Mouse (Mus musculus): ENCODE results near the gene Klrg1. TPM values are rescaled to one million over a fixed set of nuclear protein-coding genes. Genes with fewer than 3 reads are reported as not detected.
A peak's percentile ranks its signal among the peaks of the same experiment; 100 is the strongest.

The Klrg1 gene
- total and polyA plus RNA-seq, 3 experiments: 0.28 to 1.0 TPM; not detected in 1

DNA sequence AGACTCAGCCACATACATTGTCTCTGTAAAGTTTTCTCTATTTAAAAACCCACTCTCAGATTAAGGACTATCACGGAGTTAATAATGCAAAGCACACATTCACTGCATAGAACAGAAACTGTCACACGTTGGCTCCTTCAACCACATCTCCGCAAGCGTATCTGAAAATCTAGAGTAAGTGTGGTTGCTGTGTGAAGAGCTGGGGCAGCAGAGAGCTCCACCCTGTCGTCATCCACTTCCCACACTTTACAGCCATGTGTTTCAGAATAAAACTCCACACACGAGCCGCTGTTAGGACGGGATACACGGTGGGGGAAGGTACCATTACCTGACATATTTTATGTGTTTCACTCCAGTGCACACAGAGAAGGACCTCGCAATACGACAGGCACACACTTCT is 12.5 kb downstream of the Klrg1 start:
- Histone ChIP-seq H3K36me3 (ENCODE audit: control insufficient read depth in 1 of 2, insufficient read depth in 2 of 2, low read length in 2 of 2) (peaks cover 0 to 26% of the 10 kb centered on the region in 2 experiments; a peak in 2 of 4 replicates), H3K4me1 (ENCODE audit: control insufficient read depth in 1 of 2, insufficient read depth in 2 of 2, low read length in 2 of 2) (peaks cover 17 to 18% of the 10 kb centered on the region in 2 experiments), H3K4me3 (ENCODE audit: control insufficient read depth in 1 of 2, insufficient read depth in 1 of 2, low read depth in 2 of 2, low read length in 2 of 2) (peak overlapping the region; percentile 31 to 33; a peak in 3 of 4 replicates), H3K9me3 (replicated peaks; ENCODE audit: insufficient read depth, low read length) (no peaks in the 10 kb centered on the region), H3K79me2 (ENCODE audit: control insufficient read depth, insufficient read depth, low read length, poor library complexity) (no peaks in the 10 kb centered on the region), H3K27me3 (ENCODE audit: control insufficient read depth in 1 of 2, insufficient read depth in 2 of 2, low read length in 2 of 2) (no peaks in the 10 kb centered on the region), H3K27ac (ENCODE audit: control insufficient read depth, low read depth, low read length) (peak overlapping the region; percentile 73), H3K9ac (ENCODE audit: control insufficient read depth, low read depth, low read length, poor library complexity, severe bottlenecking) (peak overlapping the region; percentile 61)
- DNase-seq (ENCODE audit: low read depth, low spot score): peak; percentile 54
- TF ChIP-seq KAT2A (conservative IDR thresholded peaks at IDR 0.05; ENCODE audit: low read depth, low read length): no peak
- no peak for TF ChIP-seq POLR2A (IDR thresholded peaks at IDR 0.05; ENCODE audit: control insufficient read depth in 1 of 2, insufficient read depth in 1 of 2, low read depth in 1 of 2, low read length in 2 of 2, poor library complexity in 1 of 2)
- no peak for TF ChIP-seq USF1 (IDR thresholded peaks at IDR 0.05; ENCODE audit: low read depth, low read length)
- TF ChIP-seq GATA1 (IDR thresholded peaks at IDR 0.05; ENCODE audit: low read depth, low read length): peak; percentile 35; the same call in 1 of the 2 replicates
- TF ChIP-seq MYB (IDR thresholded peaks at IDR 0.05; ENCODE audit: low read depth, low read length): no peak
- TF ChIP-seq SMC3 (IDR thresholded peaks at IDR 0.05; ENCODE audit: low read depth, low read length): no peak
- no peak for TF ChIP-seq MAZ (IDR thresholded peaks at IDR 0.05; ENCODE audit: low read depth, low read length)
- TF ChIP-seq JUND (IDR thresholded peaks at IDR 0.05; ENCODE audit: low read depth, low read length): no peak
- no peak for TF ChIP-seq NELFE (IDR thresholded peaks at IDR 0.05; ENCODE audit: low read depth, low read length)
- no peak for TF ChIP-seq RAD21 (IDR thresholded peaks at IDR 0.05; ENCODE audit: low read depth, low read length)
- TF ChIP-seq CTCF (IDR thresholded peaks at IDR 0.05 in 2 of 3, conservative IDR thresholded peaks at IDR 0.05 in 1 of 3; ENCODE audit: control insufficient read depth in 1 of 3, insufficient read depth in 1 of 3, low read depth in 2 of 3, low read length in 3 of 3, poor library complexity in 1 of 3, severe bottlenecking in 1 of 3): no peak
- TF ChIP-seq USF2 (IDR thresholded peaks at IDR 0.05; ENCODE audit: borderline replicate concordance in 1 of 2, insufficient read depth in 1 of 2, low read depth in 1 of 2, low read length in 2 of 2): no peak
- TF ChIP-seq ZNF384 (IDR thresholded peaks at IDR 0.05; ENCODE audit: low read depth, low read length): no peak
- TF ChIP-seq HCFC1 (IDR thresholded peaks at IDR 0.05; ENCODE audit: low read depth, low read length): 0 out of 2 replicates have a peak, but pooled peaks have one; percentile 20
- no peak for TF ChIP-seq ELF1 (IDR thresholded peaks at IDR 0.05; ENCODE audit: low read depth, low read length)
- TF ChIP-seq CHD2 (IDR thresholded peaks at IDR 0.05; ENCODE audit: low read length): no peak
- no peak for TF ChIP-seq ZMIZ1 (IDR thresholded peaks at IDR 0.05; ENCODE audit: low read depth, low read length)
- TF ChIP-seq TCF12 (IDR thresholded peaks at IDR 0.05; ENCODE audit: low read depth, low read length): no peak
- TF ChIP-seq TAL1 (IDR thresholded peaks at IDR 0.05; ENCODE audit: low read length): no peak
- TF ChIP-seq TBP (IDR thresholded peaks at IDR 0.05; ENCODE audit: low read depth, low read length): no peak
- TF ChIP-seq UBTF (IDR thresholded peaks at IDR 0.05; ENCODE audit: borderline replicate concordance, insufficient read depth, low read depth, low read length): no peak
- TF ChIP-seq EP300 (IDR thresholded peaks at IDR 0.05; ENCODE audit: low read depth in 1 of 2, low read length in 2 of 2): no peak
- TF ChIP-seq MXI1 (IDR thresholded peaks at IDR 0.05; ENCODE audit: low read depth, low read length): peak; percentile 52; the same call in 1 of the 2 replicates
- TF ChIP-seq MYC (IDR thresholded peaks at IDR 0.05; ENCODE audit: low read depth, low read length): 0 out of 2 replicates have a peak, but pooled peaks have one; percentile 24
- TF ChIP-seq MAX (IDR thresholded peaks at IDR 0.05; ENCODE audit: low read length): peak; percentile 69
- TF ChIP-seq RCOR1 (IDR thresholded peaks at IDR 0.05; ENCODE audit: low read depth, low read length): 0 out of 2 replicates have a peak, but pooled peaks have one; percentile 31
- TF ChIP-seq MAFK (IDR thresholded peaks at IDR 0.05; ENCODE audit: borderline replicate concordance, low read depth, low read length): no peak
- no peak for TF ChIP-seq POLR2AphosphoS5 (IDR thresholded peaks at IDR 0.05; ENCODE audit: borderline replicate concordance, low read depth, low read length)
- TF ChIP-seq ZKSCAN1 (IDR thresholded peaks at IDR 0.05; ENCODE audit: low read depth, low read length): no peak
- peak; percentile 59 for TF ChIP-seq ETS1 (IDR thresholded peaks at IDR 0.05; ENCODE audit: low read depth, low read length)
- TF ChIP-seq ZC3H11A (IDR thresholded peaks at IDR 0.05; ENCODE audit: low read depth, low read length): no peak
- TF ChIP-seq E2F4 (IDR thresholded peaks at IDR 0.05; ENCODE audit: borderline replicate concordance, low read depth, low read length): no peak
- TF ChIP-seq BHLHE40 (IDR thresholded peaks at IDR 0.05; ENCODE audit: borderline replicate concordance, low read depth, low read length): no peak
- TF ChIP-seq POLR2AphosphoS2 (IDR thresholded peaks at IDR 0.05; ENCODE audit: low read length): no peak
- TF ChIP-seq CHD1 (IDR thresholded peaks at IDR 0.05; ENCODE audit: low read depth, low read length): no peak
- TF ChIP-seq NRF1 (IDR thresholded peaks at IDR 0.05; ENCODE audit: insufficient read depth, low read depth, low read length, poor library complexity, severe bottlenecking): 0 out of 2 replicates have a peak, but pooled peaks have one; percentile 34
- TF ChIP-seq MEF2A (IDR thresholded peaks at IDR 0.05; ENCODE audit: extremely low read depth, insufficient replicate concordance, low read depth, low read length, poor library complexity, severe bottlenecking): no peak
- TF ChIP-seq GABPA (IDR thresholded peaks at IDR 0.05; ENCODE audit: low read depth, low read length): no peak
